Mouse (Mus musculus) right cerebral cortex, postnatal 36 days (tissue): ENCODE data around the gene Wipi2.

Experiments used
- DNase-seq, 2 experiments: peaks; one replicate each; pipeline ENCODE4 v3.0.0; 2022; ENCODE audit warnings: low spot score in 2 of 2, mixed read lengths in 1 of 2

The Wipi2 gene

DNA sequence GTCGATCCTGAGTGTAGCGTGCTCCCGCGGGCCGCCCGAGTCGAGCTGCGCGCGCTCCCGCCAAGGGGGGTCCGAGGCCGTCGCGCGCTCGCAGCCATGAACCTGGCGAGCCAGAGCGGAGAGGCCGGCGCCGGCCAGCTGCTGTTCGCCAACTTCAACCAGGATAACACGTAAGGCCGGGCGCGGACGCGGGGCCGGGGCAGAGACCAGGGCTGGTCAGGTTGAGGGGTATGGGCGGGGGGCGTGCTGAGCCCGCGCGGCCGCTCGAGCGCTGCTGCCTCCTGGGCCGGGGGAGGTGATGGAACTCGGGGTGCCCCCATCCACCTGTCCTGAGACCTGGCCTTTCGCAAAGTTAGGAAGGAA is 2.1 kb downstream of the Wipi2 start:
- DNase-seq: no peak

- no peak for DNase-seq
These were observed 2.7 kb downstream of the Wipi2 start for GRCm38 (mm10) chr5:142630224-142630623.

DNA sequence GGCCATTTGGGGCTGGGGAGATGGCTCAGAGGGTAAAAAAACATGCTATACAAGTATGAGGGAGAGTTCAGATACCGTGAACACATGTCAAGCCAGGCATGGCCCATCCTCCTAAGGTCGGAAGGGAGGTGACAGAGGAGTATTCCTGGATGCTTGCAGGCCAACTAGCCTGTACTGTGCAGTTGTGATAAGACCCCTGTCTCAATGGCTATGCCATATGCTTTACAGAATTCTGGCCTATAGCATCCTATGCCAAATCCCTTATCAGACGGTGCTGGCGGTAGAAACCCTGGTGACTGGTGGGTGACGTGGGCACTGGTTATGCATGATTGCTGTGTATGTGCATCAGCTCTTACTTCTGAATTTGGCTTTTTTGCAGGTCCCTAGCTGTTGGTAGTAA is 10.3 kb downstream of the Wipi2 start:
- DNase-seq: no peak

GRCm38 (mm10) chr5:142640088-142640487 is 12.6 kb downstream of the Wipi2 start:
- DNase-seq: no peak

DNA sequence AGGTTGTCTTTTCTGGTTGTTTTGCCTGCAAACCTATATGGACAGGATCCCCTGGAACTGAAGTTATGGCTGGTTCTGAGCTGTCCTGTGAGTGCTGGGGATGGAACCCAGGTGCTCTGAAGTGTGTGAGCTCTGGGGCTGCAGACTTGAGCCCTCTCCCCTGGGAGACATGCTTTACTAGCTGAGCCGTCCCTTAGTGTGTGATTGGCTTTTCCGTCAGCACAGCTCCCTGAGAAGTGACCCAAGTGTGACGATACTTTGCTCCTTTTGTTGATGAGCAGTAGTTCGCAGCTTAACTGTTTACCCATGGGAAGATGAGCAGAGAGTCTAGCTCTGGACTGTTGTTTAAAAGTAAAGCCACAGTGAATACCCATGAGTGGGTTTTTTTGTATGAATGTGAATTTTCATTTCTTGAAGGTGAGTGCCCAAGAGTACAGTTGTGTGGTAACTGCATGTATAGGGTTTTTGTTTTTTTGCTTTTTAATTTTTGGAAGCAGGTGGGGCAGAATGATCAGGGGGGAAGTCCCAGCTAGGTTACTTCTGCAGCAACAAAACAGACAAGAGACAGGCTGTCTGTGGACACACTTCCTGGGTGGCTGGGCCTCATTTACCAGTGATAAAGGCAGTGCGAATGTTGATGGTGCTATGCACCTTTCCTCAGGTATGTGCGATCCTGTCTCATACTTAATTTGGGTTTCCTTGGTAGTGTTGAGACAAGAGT is 14.0 kb downstream of the Wipi2 start:
- DNase-seq: no peak

DNA sequence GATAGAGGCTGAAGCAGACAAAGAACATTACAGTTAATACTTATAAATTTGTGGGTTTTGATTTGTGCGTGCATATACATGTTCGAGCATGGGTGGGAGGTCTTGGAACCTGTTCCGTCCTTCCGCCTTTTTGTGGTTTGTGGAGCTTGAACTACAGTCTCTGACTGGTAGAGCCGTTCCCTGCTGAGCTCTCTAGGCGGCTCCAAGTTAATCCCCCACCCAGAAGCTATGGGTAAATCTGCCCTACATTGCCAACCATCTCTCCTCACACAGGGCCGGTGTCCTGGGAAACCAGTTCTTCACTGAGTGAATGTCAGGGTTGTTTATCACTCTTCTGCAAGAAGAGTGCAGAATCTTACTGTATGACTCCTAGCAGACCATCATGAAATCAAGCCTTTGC is 20.7 kb downstream of the Wipi2 start:
- DNase-seq: no peak

- no peak for DNase-seq
These were observed 22.1 kb downstream of the Wipi2 start for GRCm38 (mm10) chr5:142649460-142650050.

DNA sequence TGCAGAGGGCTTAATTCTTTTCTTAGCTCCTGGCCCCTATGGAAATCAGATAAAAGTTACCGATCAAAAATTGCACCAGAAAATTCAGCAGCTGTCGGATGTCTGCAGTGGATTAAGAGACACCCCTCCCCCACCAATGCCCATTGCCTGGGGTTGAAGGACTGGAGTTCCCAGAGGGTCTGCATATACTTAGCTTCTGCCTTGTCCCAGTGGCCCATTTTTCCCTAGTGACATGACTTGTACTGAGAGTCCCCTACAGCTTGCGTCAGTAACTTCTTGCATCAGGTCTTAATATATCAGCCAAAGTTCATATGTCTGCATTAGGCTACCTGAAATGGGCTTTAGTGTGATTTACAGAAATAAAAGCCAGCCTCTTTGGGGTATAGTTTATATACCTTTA is 22.9 kb downstream of the Wipi2 start:
- DNase-seq: no peak

DNA sequence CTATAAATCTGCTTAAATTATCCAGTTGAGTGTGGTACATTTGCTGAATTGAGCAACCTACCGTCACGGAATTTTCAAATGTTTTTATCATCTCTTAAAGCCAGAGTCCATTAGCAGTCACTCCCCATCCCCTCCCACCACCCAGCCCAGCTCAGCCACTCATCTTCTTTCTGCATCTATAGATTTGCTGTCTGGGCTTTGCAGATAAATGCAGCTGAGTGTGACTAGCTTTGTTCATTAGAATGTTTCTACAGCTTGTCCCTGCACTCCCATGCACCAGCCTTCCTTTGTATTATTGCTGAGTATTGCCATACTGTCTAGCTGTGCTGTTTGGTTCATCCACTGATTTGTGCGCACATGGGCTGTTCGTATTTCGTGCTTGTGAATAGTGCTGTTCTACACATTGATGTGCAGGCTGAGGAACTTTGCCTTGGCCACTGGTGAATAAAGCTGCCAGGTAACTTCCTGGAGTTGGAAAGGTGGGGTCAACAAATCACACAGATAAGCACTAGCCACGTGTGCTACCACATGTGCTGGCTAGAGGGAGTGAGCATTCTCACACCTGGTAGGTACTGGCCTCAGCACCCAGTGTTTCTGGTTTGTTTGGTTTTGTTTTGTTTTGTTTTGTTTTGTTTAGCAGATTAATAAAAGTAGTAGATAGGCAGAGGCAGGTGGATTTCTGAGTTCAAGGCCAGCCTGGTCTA is 23.4 kb downstream of the Wipi2 start:
- DNase-seq: no peak

- no peak for DNase-seq
These were observed 24.8 kb downstream of the Wipi2 start for GRCm38 (mm10) chr5:142652266-142652665.

DNA sequence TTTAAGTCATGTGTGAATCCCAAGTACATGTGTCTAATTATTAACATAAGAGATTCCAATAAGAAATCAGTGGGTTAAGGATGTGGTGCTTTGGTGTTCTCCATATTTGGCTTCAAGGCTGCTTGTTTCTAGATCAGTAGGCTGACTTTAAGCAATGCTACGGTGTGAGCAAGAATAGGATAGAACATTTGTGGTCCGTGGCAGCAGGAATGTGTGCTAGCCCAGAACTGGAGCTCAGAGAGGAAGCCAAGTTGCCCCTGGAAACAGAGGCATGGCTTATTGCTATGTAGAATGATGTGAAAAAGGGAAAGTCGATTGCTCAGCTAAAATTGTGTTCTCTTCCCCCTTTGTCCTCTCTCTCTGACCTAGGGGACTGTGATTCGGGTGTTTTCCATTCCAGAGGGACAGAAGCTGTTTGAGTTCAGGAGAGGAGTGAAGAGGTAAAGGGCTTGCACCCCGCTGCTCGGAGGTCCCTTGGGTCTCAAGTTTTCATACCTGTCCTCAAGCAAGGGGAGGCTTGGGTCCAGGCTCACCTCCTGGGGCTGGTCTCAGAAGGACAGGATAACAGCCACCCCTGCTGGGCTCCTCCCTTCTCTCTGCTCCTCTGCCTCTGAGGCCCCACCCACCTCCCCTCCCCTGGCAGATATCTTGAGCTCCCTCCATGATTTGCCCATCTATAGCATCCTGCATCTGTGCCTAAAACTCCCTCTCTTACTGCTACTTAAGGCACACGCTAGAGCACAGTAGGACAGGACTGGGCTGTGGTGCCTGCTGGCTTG is 33.3 kb downstream of the Wipi2 start:
- no peak for DNase-seq

- no peak for DNase-seq
These were observed 40.4 kb downstream of the Wipi2 start for GRCm38 (mm10) chr5:142667921-142668320.

GRCm38 (mm10) chr5:142668556-142669263 is 41.2 kb downstream of the Wipi2 start:
- no peak for DNase-seq

- peak in 1 of 2 experiments; percentile 48 for DNase-seq
These were observed 42.2 kb downstream of the Wipi2 start for GRCm38 (mm10) chr5:142669726-142670125.

DNA sequence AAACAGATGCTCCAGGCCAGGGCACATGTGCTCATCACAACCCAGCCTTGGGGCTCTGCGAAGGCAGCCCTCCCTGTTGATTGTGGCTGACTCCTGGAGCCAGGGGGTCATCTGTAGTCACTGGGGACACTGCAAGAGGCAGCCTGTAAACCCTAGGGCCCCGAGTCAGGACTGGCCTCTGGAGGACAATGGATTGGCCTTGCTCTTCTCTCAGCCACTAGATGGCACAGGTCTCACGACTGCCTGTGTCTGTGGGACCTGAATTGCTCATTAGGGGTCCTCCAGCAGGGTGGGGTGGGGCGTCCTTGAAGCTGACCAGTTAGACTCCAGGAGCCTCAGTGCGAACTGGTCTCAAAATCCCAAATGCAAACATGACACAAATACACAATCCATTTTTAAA is 45.6 kb downstream of the Wipi2 start:
- DNase-seq: no peak

DNA sequence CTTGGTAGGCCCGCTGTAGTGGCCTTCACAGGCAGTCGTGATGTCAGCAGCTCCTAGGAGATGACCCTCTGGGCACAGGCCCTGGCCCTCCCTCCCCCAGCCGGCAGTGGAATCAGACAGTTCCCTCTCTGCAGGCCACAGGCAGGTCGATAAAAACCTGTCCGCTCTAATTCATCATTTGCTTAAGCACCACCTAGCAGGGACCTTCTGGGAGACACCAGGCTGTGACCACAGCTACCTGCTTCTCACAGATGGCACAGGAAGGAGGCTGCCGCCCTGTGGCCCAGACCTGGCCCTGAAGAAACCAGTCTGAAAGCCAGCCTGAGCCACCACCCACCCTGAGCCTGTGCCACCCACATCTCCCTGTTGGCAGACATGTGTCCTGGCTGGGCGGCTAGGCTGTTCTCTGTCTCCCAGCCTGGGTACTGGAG is 50.7 kb downstream of the Wipi2 start:
- no peak for DNase-seq

DNA sequence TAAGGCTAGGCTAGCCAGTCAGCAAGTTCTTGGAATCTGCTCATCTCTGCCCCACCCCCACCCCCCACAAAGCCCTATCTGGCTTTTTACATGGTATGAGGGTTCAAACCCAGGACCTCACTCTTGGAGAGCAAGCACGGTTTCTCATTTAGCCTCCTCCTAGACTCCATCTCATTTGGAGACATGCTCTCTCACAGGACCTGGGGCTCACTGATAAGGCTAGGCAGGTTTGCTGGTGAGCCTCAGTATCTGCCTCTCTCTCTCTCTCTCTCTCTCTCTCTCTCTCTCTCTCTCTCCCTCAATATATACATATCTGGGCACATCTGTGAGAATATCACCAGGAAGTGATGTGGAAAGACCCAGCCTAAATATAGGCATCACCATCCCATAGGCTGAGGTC is 51.6 kb downstream of the Wipi2 start:
- no peak for DNase-seq

- DNase-seq: no peak
These were observed 54.4 kb downstream of the Wipi2 start for GRCm38 (mm10) chr5:142681911-142682310.

- no peak for DNase-seq
These were observed 55.0 kb downstream of the Wipi2 start for GRCm38 (mm10) chr5:142682529-142682928.

DNA sequence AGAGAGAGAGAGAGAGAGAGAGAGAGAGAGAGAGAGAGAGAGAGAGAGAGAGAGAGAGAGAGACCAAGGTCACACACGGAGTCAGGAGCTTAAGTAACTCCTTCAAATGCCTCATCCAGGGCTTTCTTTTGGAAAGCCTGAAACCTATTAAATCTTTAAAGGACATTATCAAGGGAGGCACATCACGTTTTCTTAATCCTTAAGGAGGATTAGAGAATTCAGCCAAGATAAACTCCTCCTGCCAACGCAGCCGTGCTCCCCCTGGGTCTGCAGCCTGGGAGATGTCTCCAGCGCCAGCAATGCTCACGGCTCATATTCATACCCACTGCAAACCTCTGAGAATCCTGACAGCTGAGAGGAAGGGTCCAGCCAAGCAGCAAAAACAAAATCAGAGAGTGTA is 61.4 kb downstream of the Wipi2 start:
- DNase-seq: no peak

DNA sequence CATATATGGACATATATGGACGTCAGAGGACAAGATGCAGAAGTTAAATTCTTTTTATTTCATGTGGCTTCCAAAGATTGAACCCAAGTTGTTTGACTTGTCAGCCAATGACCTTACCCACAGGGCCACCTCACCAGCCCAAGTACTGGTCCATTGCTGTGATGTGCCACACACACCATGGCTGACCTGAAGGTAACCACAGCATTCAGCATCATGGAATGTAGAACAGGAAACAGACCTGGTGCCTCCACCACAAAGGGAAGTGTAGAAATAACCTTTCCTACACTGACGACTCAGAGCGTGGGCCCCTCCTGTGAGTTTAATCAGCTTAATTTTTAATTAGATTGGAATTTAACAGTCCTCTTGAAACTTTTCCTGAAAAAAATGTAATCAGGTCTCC is 62.8 kb downstream of the Wipi2 start:
- no peak for DNase-seq

GRCm38 (mm10) chr5:142692248-142692647 is 64.8 kb downstream of the Wipi2 start, which contains the start of gene Slc29a4:
Slc29a4 (plus strand) TSS chr5:142692512.
- DNase-seq: peak; percentile 73 to 78
